Mouse (Mus musculus): ENCODE data around the gene Col5a1. TPM values are rescaled to one million over a fixed set of nuclear protein-coding genes. Genes with fewer than 3 reads are reported as not detected.

The Col5a1 gene
- polyA plus RNA-seq, 1 experiment from 2014 or later: 8.5 TPM

DNA sequence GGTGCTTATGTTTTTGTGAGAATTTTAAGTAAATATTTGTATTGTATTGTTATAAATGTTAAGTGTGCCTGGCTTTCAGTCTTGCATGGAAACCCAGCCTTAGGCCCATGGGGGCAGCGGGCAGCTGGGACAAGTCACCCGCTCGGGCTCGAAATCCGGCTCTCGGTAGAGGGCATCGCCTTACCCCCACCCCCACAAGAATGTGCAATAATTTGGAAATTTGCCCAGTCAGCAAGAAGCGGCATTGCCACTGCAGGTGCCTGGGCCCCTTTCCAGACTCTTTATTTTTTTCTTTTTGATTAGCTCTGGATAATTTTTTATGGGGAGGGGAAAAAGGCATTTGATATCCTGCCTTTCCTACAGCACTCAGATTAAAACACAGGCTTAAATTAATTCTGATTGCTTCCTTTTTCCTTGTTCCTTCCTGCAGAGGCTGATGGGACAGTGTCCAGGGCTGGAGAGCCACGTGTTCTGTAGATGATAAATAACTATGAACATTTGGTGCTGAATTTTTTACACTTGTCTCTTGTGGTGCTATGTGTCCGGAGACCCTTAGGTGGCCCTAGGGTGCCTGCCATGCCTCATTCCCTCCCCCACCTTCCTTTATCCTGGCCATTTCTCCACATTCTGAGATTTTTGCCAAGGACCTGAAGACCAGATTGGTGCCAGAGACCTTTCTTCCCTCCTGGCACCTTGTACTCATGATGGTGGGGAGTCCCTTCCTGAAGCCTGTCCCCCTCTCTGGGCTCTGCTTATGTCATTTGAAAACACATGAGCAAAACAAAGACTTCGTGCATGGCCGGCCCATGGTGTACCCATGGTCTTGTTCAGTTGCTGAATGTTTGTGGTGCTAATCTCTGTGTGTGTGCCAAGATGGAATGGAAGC is 151.5 kb downstream of the Col5a1 start:
- 77% methylated on average over 12 of the region's 12 CpGs for WGBS

DNA sequence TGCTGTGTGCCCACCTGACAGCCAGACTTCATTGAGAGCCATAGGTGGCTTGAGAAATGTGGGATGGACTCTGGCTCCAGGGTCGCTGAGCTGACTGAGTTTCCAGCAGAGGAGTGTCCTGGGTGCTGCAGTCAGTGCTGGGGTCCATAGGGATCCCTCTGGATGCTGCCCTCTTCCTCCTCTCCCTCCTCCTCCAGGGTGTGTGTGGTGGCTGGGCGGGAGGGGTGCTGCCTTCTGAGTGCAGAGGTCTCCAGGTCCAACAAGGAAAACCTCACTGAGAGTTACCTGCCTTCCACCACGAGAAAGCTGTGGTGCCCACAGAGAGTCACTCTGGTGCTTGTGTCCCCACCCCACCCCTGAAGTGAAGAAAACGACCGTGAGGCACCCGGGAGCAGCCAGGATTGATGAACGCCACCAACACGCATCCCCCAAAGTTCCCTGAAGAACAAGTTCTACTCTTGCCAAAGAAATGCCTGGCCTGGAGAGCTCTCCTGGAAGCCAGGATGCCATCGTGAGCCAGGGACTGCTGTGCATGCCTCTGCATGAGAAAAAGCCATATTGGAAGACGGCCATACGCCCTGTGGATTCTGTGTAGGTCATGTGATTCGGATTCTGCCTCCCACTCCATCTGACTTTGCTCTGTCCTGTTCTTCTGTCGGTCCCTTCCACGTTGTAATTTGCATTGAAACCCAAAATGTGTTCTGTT is 152.3 kb downstream of the Col5a1 start:
- peak; percentile 32 for DNase-seq
- WGBS: 84% methylated on average over 14 of the region's 14 CpGs

More for the DNA sequence above, 151.5 kb downstream of the Col5a1 start:
- Histone ChIP-seq H3K4me3 (replicated peaks; ENCODE audit: low read depth, low read length) (no peak overlapping the region), H3K9ac (replicated peaks; ENCODE audit: low read length) (no peak overlapping the region), H3K4me2 (ENCODE audit: low read length) (no peak overlapping the region), H3K27me3 (ENCODE audit: control insufficient read depth, insufficient read depth, low read length) (no peaks in the 10 kb centered on the region), H3K9me3 (ENCODE audit: control insufficient read depth, low read length) (no peaks in the 10 kb centered on the region), H3K4me1 (ENCODE audit: control insufficient read depth, insufficient read depth, low read length) (peaks cover 5% of the 10 kb centered on the region; the same call in 1 of the 2 replicates), H3K36me3 (ENCODE audit: control insufficient read depth, insufficient read depth, low read length) (no peaks in the 10 kb centered on the region), H3K27ac (replicated peaks; ENCODE audit: low read depth, low read length) (0 out of 2 replicates have a peak overlapping the region, but pooled peaks have one; percentile 8)
- ATAC-seq (ENCODE audit: low FRiP score, low TSS enrichment) (no peak), DNase-seq (peak; percentile 55)

DNA sequence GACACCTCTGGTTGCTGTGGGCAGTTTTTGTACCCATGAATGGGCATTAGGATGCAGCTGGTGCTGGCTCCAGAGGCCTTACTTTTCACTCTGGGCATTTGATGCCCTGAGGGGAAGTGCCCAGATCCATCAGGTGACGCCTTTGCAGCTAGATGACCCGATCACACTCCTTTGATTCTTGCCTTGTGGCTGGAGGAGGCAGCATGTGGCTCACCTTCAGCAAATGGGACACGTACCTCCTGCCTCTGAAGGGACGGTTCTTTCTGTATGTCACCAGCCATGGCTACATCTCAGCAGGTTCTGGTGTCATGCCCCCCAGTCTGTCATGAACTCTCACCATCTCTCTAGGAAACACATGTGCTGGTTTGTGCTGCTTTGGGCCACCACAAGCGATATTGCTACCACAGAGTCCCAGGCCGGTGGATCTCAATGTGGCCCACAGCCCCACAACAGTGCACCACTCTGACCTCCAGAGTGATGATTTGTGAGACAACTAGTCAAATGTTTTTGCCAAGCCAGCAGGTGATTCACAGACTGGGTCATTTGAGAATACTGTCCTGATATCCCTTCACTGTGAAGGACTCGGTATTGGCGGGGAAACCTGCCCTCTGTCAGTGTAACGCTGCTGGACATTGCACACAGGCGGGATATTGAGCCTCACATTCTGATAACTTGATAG is 153.6 kb downstream of the Col5a1 start:
- Histone ChIP-seq H3K4me3 (replicated peaks; ENCODE audit: low read depth, low read length) (no peak overlapping the region), H3K4me2 (ENCODE audit: low read length) (no peak overlapping the region), H3K27ac (replicated peaks; ENCODE audit: low read depth, low read length) (no peak overlapping the region), H3K9ac (replicated peaks; ENCODE audit: low read length) (no peak overlapping the region), H3K4me1 (ENCODE audit: control insufficient read depth, insufficient read depth, low read length) (no peaks in the 10 kb centered on the region), H3K36me3 (ENCODE audit: control insufficient read depth, insufficient read depth, low read length) (no peaks in the 10 kb centered on the region), H3K9me3 (ENCODE audit: control insufficient read depth, low read length) (no peaks in the 10 kb centered on the region), H3K27me3 (ENCODE audit: control insufficient read depth, insufficient read depth, low read length) (no peaks in the 10 kb centered on the region)
- 95% methylated on average over 10 of the region's 10 CpGs for WGBS
- no peak for DNase-seq
- no peak for ATAC-seq (ENCODE audit: low FRiP score, low TSS enrichment)

More for the DNA sequence above, 152.3 kb downstream of the Col5a1 start:
- no peak overlapping the region for H3K9ac ChIP-seq (replicated peaks; ENCODE audit: low read length)
- H3K4me3 ChIP-seq (replicated peaks; ENCODE audit: low read depth, low read length): no peak overlapping the region
- no peaks in the 10 kb centered on the region for H3K27me3 ChIP-seq (ENCODE audit: control insufficient read depth, insufficient read depth, low read length)
- no peak overlapping the region for H3K4me2 ChIP-seq (ENCODE audit: low read length)
- H3K4me1 ChIP-seq (ENCODE audit: control insufficient read depth, insufficient read depth, low read length): peaks cover 5% of the 10 kb centered on the region; the same call in 1 of the 2 replicates
- H3K9me3 ChIP-seq (ENCODE audit: control insufficient read depth, low read length): no peaks in the 10 kb centered on the region
- ATAC-seq (ENCODE audit: low FRiP score, low TSS enrichment): no peak
- no peaks in the 10 kb centered on the region for H3K36me3 ChIP-seq (ENCODE audit: control insufficient read depth, insufficient read depth, low read length)
- 0 out of 2 replicates have a peak overlapping the region, but pooled peaks have one; percentile 8 for H3K27ac ChIP-seq (replicated peaks; ENCODE audit: low read depth, low read length)

DNA sequence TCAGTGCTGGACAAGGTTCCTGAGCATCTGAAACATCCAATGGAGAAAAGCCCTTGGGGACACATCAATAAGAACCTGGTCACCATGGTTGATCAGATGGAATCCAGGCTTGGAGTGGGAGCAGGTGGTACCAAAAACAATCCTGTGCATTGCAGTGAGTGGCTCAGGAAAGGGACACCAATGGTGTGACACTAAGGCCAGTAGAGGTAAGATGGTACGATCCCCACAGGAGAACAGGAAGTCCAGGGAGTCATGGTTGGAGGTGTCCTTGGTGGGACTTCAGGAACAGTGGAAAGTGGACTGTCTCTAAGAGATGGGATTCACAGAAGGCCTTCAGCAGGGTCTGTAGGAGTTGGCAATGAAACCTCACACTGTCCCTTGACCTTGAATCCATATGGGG is 154.2 kb downstream of the Col5a1 start:
- no peak for ATAC-seq (ENCODE audit: low FRiP score, low TSS enrichment)
- Histone ChIP-seq H3K4me1 (ENCODE audit: control insufficient read depth, insufficient read depth, low read length) (no peaks in the 10 kb centered on the region), H3K27ac (replicated peaks; ENCODE audit: low read depth, low read length) (no peak overlapping the region), H3K36me3 (ENCODE audit: control insufficient read depth, insufficient read depth, low read length) (no peaks in the 10 kb centered on the region), H3K4me2 (ENCODE audit: low read length) (no peak overlapping the region), H3K27me3 (ENCODE audit: control insufficient read depth, insufficient read depth, low read length) (no peaks in the 10 kb centered on the region), H3K9me3 (ENCODE audit: control insufficient read depth, low read length) (no peaks in the 10 kb centered on the region), H3K9ac (replicated peaks; ENCODE audit: low read length) (no peak overlapping the region), H3K4me3 (replicated peaks; ENCODE audit: low read depth, low read length) (no peak overlapping the region)
- WGBS: 97% methylated on average over 1 of the region's 1 CpGs
- DNase-seq: no peak

DNA sequence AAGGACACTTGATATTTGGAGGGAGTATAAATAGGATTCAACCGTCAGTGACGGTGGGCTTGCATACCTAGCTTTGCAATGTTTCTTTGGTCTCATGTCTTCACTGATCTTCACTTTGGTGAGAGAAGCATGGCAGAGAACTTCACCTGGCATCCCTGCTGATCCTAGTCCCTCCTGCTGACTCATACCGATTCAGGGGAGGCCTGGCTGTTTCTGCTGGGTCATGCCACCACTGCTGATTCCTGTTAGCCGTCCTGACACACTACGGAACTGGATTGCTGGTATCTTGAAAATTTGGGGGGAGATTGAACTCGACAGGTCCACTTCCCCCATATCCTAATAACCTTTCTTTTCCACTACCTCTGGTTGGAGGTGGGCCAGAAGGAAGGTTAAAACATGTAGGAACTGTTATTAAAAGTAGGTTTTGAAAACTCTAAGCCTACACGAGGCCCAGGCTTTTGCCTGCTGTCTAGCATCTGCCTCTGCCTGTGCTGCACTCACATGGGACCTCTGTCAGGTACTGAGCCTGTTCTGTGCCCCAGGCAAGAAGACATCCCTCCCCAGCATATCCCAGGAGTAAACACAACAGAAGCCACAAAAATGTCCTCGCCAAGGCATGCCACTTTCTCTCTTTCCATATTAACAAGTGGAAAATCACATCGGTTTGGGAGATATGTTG is 158.8 kb downstream of the Col5a1 start:
- H3K36me3 ChIP-seq (ENCODE audit: control insufficient read depth, insufficient read depth, low read length): no peaks in the 10 kb centered on the region
- 87% methylated on average over 9 of the region's 9 CpGs for WGBS
- no peaks in the 10 kb centered on the region for H3K4me1 ChIP-seq (ENCODE audit: control insufficient read depth, insufficient read depth, low read length)
- H3K27ac ChIP-seq (replicated peaks; ENCODE audit: low read depth, low read length): no peak overlapping the region
- ATAC-seq (ENCODE audit: low FRiP score, low TSS enrichment) (no peak), DNase-seq (no peak)
- H3K9ac ChIP-seq (replicated peaks; ENCODE audit: low read length): no peak overlapping the region
- H3K4me3 ChIP-seq (replicated peaks; ENCODE audit: low read depth, low read length): no peak overlapping the region
- H3K4me2 ChIP-seq (ENCODE audit: low read length): no peak overlapping the region
- no peaks in the 10 kb centered on the region for H3K27me3 ChIP-seq (ENCODE audit: control insufficient read depth, insufficient read depth, low read length)
- H3K9me3 ChIP-seq (ENCODE audit: control insufficient read depth, low read length): no peaks in the 10 kb centered on the region

DNA sequence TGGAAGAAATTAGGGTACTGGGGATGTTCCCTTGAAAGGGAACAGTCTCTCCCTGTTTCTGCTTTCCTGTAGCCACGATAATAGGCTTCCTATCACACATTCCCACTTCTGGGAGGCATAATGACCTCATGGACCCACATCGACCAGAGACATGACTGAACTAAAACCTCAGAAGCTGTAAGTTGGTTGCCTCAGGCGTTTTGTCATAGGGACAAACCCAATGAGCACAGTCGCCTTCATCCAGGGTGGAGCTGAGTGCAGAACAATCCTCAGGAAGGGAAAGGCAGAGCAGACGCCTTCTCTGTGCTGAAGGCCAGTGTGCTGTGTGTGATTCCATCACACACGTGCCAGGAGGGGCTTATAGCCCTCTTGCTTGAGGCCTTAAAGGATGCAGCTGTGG is 160.1 kb downstream of the Col5a1 start:
- ATAC-seq (ENCODE audit: low FRiP score, low TSS enrichment): no peak
- no peak overlapping the region for H3K27ac ChIP-seq (replicated peaks; ENCODE audit: low read depth, low read length)
- H3K9me3 ChIP-seq (ENCODE audit: control insufficient read depth, low read length): no peaks in the 10 kb centered on the region
- H3K36me3 ChIP-seq (ENCODE audit: control insufficient read depth, insufficient read depth, low read length): no peaks in the 10 kb centered on the region
- no peaks in the 10 kb centered on the region for H3K27me3 ChIP-seq (ENCODE audit: control insufficient read depth, insufficient read depth, low read length)
- no peak overlapping the region for H3K4me2 ChIP-seq (ENCODE audit: low read length)
- 73% methylated on average over 6 of the region's 6 CpGs for WGBS
- no peak for DNase-seq
- H3K4me1 ChIP-seq (ENCODE audit: control insufficient read depth, insufficient read depth, low read length): no peaks in the 10 kb centered on the region
- no peak overlapping the region for H3K9ac ChIP-seq (replicated peaks; ENCODE audit: low read length)
- no peak overlapping the region for H3K4me3 ChIP-seq (replicated peaks; ENCODE audit: low read depth, low read length)

DNA sequence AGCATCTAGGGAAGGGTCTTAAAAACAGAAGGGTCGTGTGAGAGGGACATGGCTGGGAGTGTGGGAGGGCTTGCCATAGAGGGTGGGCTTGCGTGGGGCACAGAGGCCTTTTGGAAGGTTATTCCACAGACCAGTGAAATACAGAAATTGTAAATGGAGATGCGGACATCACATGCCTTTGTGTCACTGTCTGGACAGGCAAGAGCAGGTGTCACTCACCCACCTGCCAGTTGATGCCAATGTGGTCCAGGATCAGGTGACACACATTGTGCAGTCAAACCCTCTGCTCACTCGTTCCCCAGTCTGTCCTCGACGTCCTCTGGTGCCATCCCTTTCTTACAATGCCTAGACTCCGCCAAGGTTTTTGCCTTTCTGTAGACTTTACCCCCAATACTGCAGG is 160.9 kb downstream of the Col5a1 start:
- ATAC-seq (ENCODE audit: low FRiP score, low TSS enrichment) (no peak), DNase-seq (no peak)
- Histone ChIP-seq H3K4me2 (ENCODE audit: low read length) (no peak overlapping the region), H3K4me1 (ENCODE audit: control insufficient read depth, insufficient read depth, low read length) (no peaks in the 10 kb centered on the region), H3K27ac (replicated peaks; ENCODE audit: low read depth, low read length) (no peak overlapping the region), H3K27me3 (ENCODE audit: control insufficient read depth, insufficient read depth, low read length) (no peaks in the 10 kb centered on the region), H3K9me3 (ENCODE audit: control insufficient read depth, low read length) (no peaks in the 10 kb centered on the region), H3K4me3 (replicated peaks; ENCODE audit: low read depth, low read length) (no peak overlapping the region), H3K36me3 (ENCODE audit: control insufficient read depth, insufficient read depth, low read length) (no peaks in the 10 kb centered on the region), H3K9ac (replicated peaks; ENCODE audit: low read length) (no peak overlapping the region)
- WGBS: 83% methylated on average over 7 of the region's 7 CpGs

DNA sequence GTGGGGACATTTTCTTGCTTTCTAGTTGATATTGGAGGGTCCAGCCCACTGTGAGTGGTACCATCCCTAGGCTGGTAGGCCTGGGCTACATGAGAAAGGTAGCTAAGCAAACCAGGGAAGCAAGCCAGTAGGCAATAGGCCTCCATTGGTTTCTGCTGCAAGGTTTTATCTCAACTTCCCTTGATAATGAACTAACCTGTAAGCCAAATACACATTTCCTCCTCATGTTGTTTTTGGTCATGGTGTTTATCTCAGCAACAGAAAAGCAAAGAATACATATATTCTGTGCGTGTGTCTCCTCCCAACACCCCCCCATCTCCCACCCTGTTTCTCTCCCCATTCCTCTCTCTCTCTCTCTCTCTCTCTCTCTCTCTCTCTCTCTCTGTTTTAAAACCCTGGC is 173.7 kb downstream of the Col5a1 start:
- 94% methylated on average over 1 of the region's 1 CpGs for WGBS

More for the DNA sequence above, 173.7 kb downstream of the Col5a1 start:
- no peak overlapping the region for H3K4me3 ChIP-seq (replicated peaks; ENCODE audit: low read depth, low read length)
- H3K9me3 ChIP-seq (ENCODE audit: control insufficient read depth, low read length): no peaks in the 10 kb centered on the region
- H3K36me3 ChIP-seq (ENCODE audit: control insufficient read depth, insufficient read depth, low read length): no peaks in the 10 kb centered on the region
- H3K27ac ChIP-seq (replicated peaks; ENCODE audit: low read depth, low read length): no peak overlapping the region
- no peaks in the 10 kb centered on the region for H3K27me3 ChIP-seq (ENCODE audit: control insufficient read depth, insufficient read depth, low read length)
- no peaks in the 10 kb centered on the region for H3K4me1 ChIP-seq (ENCODE audit: control insufficient read depth, insufficient read depth, low read length)
- ATAC-seq (ENCODE audit: low FRiP score, low TSS enrichment) (no peak), DNase-seq (no peak)
- no peak overlapping the region for H3K4me2 ChIP-seq (ENCODE audit: low read length)
- no peak overlapping the region for H3K9ac ChIP-seq (replicated peaks; ENCODE audit: low read length)

All from midbrain, embryonic 14.5 days (tissue).